Mouse (Mus musculus) liver (tissue): Measurements from ENCODE around the gene Zfp641.

Experiments
- DNase-seq: peaks from one replicate; pipeline ENCODE4 v3.0.0-alpha.2; 2020; ENCODE audit warnings: mixed read lengths

The Zfp641 gene

GRCm38 (mm10) chr15:98295628-98296551 lies at the start of gene Zfp641:
TSS of gene Zfp641 (minus strand) at chr15:98296161.
- no peak for DNase-seq

DNA sequence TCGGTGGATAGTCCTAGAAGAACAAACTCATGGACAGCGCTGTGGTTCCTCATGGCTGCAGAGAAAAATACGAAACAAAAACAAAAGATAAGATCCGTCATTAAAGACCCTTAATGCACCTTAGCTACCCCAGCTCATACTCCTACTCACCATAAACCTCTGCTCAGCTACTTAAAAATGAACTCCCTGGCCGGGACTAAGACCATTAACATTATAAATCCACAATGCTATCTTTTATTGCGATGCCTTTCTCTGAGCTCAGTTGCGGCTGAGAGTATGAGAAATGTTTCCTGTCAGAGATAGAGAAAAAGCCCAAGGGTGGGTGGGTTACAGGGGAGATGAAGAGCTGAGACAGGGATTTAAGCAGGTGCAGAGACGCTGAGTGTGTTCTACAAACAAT lies 44.9 kb upstream of the Zfp641 start, which contains the start of gene Olfr284:
Gene Olfr284 (minus strand): TSS at position 101 of the 400 bp plus-strand sequence.
- no peak for DNase-seq

DNA sequence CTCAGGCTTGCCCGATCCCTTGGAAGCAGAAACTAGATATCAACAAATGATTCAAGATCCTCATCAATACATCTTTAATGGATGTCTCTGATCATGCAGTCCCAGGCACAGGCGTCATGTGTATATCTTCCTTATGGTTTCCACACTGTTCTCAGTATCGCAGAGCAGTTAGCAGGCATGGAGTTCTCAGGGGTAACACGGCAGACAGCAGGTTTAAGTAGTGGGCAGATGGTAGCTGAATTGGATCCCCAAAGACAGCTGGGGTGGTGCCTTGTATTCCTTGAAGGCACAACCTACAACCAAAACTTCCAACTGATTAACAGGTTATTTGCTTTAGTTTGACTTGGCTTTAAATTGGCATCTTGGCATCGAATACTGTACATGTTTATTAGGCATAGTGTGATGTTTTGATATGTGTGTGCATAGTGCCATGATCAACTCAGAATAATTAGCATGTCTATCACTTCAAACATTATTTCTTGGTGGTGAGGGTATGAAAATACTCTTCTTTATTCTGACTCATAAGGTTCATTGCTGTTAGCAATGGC lies 21.3 kb upstream of the Zfp641 start, which contains the start of gene Olfr285:
Gene Olfr285 (minus strand): TSS at position 177 of the 548 bp plus-strand sequence.
- DNase-seq: no peak

- no peak for DNase-seq
Measured at GRCm38 (mm10) chr15:98315703-98316102, 19.7 kb upstream of the Zfp641 start.

- DNase-seq: no peak
Measured at GRCm38 (mm10) chr15:98293651-98294050, 2.3 kb downstream of the Zfp641 start.

DNA sequence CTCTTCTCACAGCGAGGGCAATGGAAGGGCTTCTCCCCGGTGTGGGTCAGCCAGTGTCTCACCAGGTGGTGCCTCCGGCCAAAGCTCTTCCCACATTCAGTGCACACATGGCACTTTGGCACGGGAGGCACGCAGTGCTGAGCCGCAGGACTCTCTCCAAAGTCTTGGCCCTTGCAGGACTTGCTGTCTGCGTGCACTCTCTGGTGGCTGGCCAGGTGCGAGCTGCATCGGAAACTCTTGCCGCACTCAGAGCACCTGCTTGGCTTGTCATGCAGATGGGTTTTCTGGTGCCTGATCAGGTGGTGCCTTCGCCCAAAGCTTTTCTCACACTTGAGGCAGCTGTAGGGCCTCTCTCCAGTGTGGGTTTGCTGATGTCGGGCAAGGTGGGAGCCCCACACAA lies 7.4 kb downstream of the Zfp641 start:
- no peak for DNase-seq

GRCm38 (mm10) chr15:98286418-98286817 lies 9.5 kb downstream of the Zfp641 start:
- no peak for DNase-seq

GRCm38 (mm10) chr15:98257776-98258175 lies 38.2 kb downstream of the Zfp641 start:
- no peak for DNase-seq

- no peak for DNase-seq
Measured at GRCm38 (mm10) chr15:98257193-98257592, 38.8 kb downstream of the Zfp641 start, which contains the start of gene H1fnt. TSS of gene H1fnt (minus strand) at chr15:98257293.

GRCm38 (mm10) chr15:98256271-98256670 lies 39.7 kb downstream of the Zfp641 start:
- DNase-seq: no peak
